Mouse (Mus musculus) heart, embryonic 10.5 days (tissue): ENCODE measurements around the gene Eif5b. TPM values are rescaled to one million over a fixed set of nuclear protein-coding genes. Genes with fewer than 3 reads are reported as not detected.

Experiments used
- DNase-seq: peaks from one replicate; pipeline ENCODE4 v3.0.0-alpha.2; 2017; ENCODE audit warnings: low spot score
- H3K27ac ChIP-seq: fragments of 300-500 bp; sonication (generic); 2 replicates; pipeline ENCODE4 v1.5.1; 2016; ENCODE audit warnings: mild to moderate bottlenecking
- H3K27me3 ChIP-seq: fragments of 300-500 bp; sonication (generic); 2 replicates; pipeline ENCODE4 v1.6.1; 2016; ENCODE audit warnings: mild to moderate bottlenecking; ENCODE audit not compliant: poor library complexity, insufficient read depth, severe bottlenecking
- H3K36me3 ChIP-seq: fragments of 300-500 bp; sonication (generic); 2 replicates; pipeline ENCODE4 v1.6.1; 2016; ENCODE audit warnings: mild to moderate bottlenecking, moderate library complexity
- H3K4me1 ChIP-seq: fragments of 300-500 bp; sonication (generic); 2 replicates; pipeline ENCODE4 v1.6.1; 2016; ENCODE audit warnings: mild to moderate bottlenecking
- H3K4me3 ChIP-seq: fragments of 300-500 bp; sonication (generic); 2 replicates; pipeline ENCODE4 v1.5.1; 2016; ENCODE audit warnings: mild to moderate bottlenecking, moderate library complexity
- H3K9me3 ChIP-seq: fragments of 300-500 bp; sonication (generic); 2 replicates; pipeline ENCODE4 v1.6.1; 2016; ENCODE audit warnings: mild to moderate bottlenecking, moderate library complexity
- WGBS: fragments of 180-500 bp; shearing (Covaris S2); methylation state at CpG from one replicate; pipeline ENCODE4 v1.1.7; 2016; 5-methylcytosine and 5-hydroxymethylcytosine counted together
- polyA plus RNA-seq: library from polyadenylated mRNA; unstranded; fragments of >200 nt; fragmentation: Nextera tagmentation; extraction: Ambion mirVana; gene quantifications from 2 replicates; pipeline ENCODE4 v1.2.1, GENCODE M21; 2016

Gene Eif5b
- polyA plus RNA-seq, 1 experiment from 2014 or later = 29.5 TPM

DNA sequence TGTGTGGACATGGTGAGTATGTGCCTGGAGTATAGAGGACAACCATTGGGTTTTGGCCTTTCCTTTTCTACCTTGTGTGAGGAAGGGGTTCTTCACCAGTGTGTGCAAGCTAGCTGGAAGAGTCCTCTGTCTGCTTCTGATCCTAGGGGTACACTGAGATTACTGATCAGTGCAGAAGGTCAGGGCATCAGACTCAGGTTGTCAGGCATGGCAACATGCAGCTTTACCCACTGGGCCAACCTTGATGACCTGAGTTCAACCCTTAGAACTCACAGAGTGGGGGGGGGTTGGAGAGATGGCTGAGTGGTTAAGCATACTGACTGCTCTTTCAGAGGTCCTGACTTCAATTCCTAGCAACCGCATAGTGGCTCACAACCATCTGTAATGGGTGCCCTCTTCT, 13.5 kb upstream of the Eif5b start:
- no peak for DNase-seq
- Histone ChIP-seq H3K36me3 (peaks cover 37% of the 10 kb centered on the region), H3K9me3 (no peaks in the 10 kb centered on the region), H3K27ac (no peak overlapping the region), H3K4me3 (no peak overlapping the region), H3K4me1 (no peaks in the 10 kb centered on the region), H3K27me3 (no peaks in the 10 kb centered on the region)
- 81% methylated on average over 1 of the region's 1 CpGs for WGBS

DNA sequence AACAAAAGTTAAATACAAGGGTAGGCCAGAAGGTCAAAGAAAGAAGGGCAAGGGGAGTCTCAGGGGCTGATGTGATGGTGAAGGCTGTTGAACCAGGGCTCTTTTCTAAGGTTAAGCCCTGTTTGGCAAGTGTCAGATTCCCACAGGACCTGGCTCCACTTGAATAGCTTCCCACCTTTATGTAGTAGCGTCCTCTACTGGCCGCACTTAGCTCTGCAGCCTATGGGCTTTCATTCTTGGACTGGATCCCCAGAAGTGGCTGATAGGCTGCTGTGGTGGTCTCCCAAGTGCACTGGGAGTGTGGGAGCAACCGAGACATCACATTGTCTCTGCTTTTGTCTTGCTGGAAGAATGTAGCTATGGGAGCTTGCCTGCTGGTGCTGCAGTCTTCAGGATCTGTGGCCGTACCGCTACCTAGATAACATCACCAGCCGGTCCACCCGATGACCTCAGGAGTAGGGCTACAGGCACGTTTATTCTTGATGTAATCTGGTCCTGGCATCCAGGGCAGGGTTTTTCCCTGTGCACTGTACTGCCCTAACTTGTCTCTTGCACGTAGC, 12.0 kb upstream of the Eif5b start:
- Histone ChIP-seq H3K36me3 (peaks cover 52% of the 10 kb centered on the region), H3K4me1 (no peaks in the 10 kb centered on the region), H3K27ac (no peak overlapping the region), H3K27me3 (no peaks in the 10 kb centered on the region), H3K9me3 (no peaks in the 10 kb centered on the region), H3K4me3 (no peak overlapping the region)
- WGBS = 77% methylated on average over 9 of the region's 9 CpGs
- no peak for DNase-seq

DNA sequence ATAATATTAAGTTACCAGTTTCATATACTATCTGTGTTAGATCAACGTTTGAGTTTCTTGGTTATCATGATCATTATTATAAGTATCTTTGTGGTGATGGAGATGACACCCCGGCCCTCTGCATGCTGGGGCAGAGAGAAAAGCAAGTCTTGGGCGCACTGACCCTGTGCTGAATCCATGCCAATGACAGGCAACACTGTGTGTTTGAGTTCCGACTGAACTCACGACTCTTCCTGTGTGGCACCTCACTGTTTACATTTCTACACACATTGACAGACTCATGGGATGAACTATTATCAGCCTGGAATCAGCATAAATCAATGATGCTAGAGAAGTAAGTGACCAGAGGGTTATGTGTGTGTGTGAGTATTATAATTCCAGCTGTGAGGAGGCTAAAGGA, 10.0 kb upstream of the Eif5b start:
- Histone ChIP-seq H3K36me3 (peaks cover 73% of the 10 kb centered on the region), H3K27me3 (no peaks in the 10 kb centered on the region), H3K27ac (no peak overlapping the region), H3K9me3 (no peaks in the 10 kb centered on the region), H3K4me1 (no peaks in the 10 kb centered on the region), H3K4me3 (no peak overlapping the region)
- 91% methylated on average over 5 of the region's 5 CpGs for WGBS
- DNase-seq = no peak

DNA sequence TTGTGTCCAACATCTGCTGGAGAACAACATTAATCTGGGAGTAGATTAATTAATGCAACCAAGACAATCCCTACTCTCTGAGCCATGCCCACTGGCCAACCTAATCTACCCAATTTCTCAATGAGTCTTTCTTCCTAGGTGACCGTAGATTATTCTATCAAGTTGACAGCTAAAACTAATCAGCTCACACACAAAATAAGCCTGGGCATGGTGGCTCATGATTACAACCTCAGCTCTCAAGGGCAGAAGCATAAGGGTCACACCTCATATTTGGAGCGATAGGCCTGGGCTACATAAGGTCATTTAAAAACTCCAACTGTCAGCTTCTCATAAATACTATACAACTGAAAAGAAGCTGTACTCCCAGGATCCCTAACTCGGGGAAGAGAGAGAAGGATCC, 1.6 kb upstream of the Eif5b start:
- H3K9me3 ChIP-seq = no peaks in the 10 kb centered on the region
- H3K36me3 ChIP-seq = peaks cover 44% of the 10 kb centered on the region
- WGBS = 47% methylated on average over 3 of the region's 3 CpGs
- H3K27me3 ChIP-seq = no peaks in the 10 kb centered on the region
- H3K4me1 ChIP-seq = peaks cover 14% of the 10 kb centered on the region
- H3K4me3 ChIP-seq = peak overlapping the region; percentile 99
- H3K27ac ChIP-seq = peak overlapping the region; percentile 96
- DNase-seq = peak; percentile 61

DNA sequence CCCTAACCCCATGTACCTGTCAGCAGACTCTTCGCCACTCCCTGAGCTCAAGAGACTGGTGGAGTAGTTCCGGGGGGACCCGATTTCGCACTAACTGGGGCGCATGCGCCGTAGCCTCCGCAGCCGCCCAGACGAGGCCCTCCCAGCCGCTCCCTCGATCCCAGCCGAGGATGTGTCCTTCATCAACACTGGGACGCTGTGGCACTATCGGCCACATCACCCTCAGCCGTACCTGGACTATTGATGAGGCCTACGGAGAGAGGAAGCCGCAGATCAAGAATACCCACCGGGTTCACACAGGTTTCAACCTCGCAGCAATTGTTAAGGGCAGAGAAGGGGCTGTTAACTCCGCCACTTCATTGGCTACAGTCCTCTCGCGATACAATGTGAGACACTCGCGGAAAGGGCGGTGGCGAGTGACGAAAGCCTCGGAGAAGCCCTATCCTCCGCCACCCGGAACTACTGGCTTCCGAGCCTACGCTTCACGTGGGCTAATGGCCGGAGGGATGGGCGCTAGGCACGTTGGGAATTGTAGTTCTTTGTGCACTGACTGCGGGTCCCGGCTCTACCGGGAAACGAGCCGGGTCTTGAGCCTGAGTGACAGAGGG, 829 bp upstream of the Eif5b start:
- DNase-seq = peak; percentile 99
- peaks cover 37% of the 10 kb centered on the region for H3K36me3 ChIP-seq
- H3K4me1 ChIP-seq = peaks cover 14% of the 10 kb centered on the region
- H3K9me3 ChIP-seq = no peaks in the 10 kb centered on the region
- H3K4me3 ChIP-seq = peak overlapping the region; percentile 99
- no peaks in the 10 kb centered on the region for H3K27me3 ChIP-seq
- under 1% methylated on average over 42 of the region's 42 CpGs for WGBS
- H3K27ac ChIP-seq = peak overlapping the region; percentile 96

DNA sequence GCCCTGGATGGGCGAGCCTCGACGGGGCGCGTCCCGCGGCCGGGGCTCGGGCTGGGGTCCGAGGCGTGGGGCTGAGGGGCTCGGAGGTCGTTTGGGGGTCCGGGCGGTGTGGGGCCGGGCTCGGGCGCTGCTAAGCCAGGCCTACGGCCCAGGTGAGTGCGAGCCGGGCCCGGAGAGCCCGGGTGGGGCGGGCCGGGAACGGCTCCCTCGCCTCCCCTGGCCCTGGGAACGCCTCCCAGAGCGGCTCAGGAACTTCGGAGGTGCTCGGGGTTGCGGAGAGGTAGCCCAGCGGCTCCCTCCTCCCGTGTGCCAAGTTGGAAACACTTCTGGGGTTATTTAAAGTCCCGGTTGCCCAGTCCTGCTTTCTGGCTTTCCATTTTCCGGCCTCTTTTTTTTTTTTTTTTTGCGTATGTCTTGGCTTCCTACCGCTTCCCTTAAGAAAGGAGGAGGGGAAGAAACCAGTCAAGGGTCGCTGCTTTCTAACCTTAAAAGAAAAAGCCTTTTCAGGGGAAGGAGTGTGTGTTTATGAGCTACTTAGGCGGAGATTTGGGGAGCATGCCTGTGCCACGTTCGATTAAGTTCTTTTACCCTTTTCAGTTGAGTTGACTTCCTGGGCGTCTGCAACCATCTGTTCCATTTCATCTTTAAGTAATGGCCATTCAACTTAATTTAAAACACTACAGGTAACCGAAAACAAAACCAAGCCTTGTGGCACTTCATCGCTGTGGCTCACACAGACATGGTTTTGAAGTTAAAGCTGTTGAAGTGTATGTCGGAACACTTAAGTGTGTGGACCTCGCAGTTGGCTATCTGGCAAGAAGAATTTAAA, 775 bp downstream of the Eif5b start:
- Histone ChIP-seq H3K36me3 (peaks cover 21% of the 10 kb centered on the region), H3K27me3 (no peaks in the 10 kb centered on the region), H3K27ac (peak overlapping the region; percentile 96), H3K4me1 (peaks cover 14% of the 10 kb centered on the region), H3K9me3 (no peaks in the 10 kb centered on the region), H3K4me3 (peak overlapping the region; percentile 99)
- no peak for DNase-seq
- 4% methylated on average over 47 of the region's 47 CpGs for WGBS

DNA sequence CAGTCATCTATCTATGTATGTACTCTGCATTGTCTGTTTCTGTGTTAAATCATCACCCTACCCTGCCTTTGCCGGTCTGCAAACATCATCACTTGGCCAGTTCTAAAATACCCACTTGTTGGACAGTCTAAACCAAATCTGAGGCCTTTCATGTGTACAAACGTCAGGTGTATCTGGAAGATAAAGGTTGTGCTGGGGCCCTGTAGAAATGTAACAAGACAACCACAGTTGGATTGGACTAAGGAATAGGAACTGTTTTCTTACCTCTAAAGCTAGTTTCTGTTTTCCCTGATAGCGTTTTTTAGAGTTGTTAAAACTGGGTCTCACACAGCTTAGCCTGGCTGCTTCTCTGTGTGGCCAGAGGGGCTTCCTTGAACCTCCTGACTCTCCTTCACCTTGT, 1.7 kb downstream of the Eif5b start:
- no peak overlapping the region for H3K27ac ChIP-seq
- no peak for DNase-seq
- H3K27me3 ChIP-seq = no peaks in the 10 kb centered on the region
- WGBS = 71% methylated on average over 3 of the region's 3 CpGs
- H3K4me1 ChIP-seq = peaks cover 14% of the 10 kb centered on the region
- peak overlapping the region; percentile 99 for H3K4me3 ChIP-seq
- no peaks in the 10 kb centered on the region for H3K9me3 ChIP-seq
- H3K36me3 ChIP-seq = peaks cover 11% of the 10 kb centered on the region

DNA sequence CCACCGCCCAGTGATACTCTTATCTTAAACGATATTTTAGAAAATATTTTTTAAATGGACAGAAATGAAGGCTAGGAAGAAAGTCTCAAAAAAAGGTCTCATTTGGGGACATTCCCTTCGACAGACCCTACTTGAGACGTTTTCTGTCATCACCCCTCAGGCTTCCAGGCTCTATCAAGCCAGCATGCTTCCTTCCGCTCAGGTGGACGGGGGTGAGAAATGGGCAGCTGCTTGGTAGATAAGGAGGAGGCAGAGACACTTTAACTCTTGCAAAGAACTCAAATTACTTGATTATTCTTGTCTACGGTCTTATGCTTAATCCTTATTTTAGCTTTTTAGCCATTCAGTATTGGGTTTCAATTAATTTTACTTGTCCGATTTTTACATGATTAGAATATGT, 3.0 kb downstream of the Eif5b start:
- H3K36me3 ChIP-seq = no peaks in the 10 kb centered on the region
- H3K27ac ChIP-seq = no peak overlapping the region
- H3K27me3 ChIP-seq = no peaks in the 10 kb centered on the region
- H3K9me3 ChIP-seq = no peaks in the 10 kb centered on the region
- peaks cover 14% of the 10 kb centered on the region for H3K4me1 ChIP-seq
- 71% methylated on average over 8 of the region's 8 CpGs for WGBS
- no peak for DNase-seq
- H3K4me3 ChIP-seq = no peak overlapping the region

DNA sequence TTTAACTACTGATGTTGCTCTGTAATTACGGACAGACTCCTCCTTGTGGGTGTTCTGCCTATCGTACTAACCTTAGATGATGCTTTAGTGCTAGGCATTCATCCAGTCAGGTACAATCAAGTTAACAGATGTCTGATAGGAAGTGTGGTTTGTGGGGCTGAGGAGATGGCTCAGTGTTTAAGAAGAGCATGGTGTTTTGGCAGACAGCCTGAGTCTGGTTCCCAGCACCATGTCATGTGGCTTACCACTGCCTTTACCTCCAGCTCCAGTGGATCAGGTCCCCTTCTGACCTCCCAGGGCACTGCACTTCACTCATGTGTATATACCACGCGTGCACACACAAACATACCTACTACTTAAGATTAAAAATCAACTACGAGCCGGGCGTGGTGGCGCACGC, 4.1 kb downstream of the Eif5b start:
- DNase-seq = no peak
- peaks cover 14% of the 10 kb centered on the region for H3K4me1 ChIP-seq
- H3K4me3 ChIP-seq = no peak overlapping the region
- no peaks in the 10 kb centered on the region for H3K27me3 ChIP-seq
- no peak overlapping the region for H3K27ac ChIP-seq
- no peaks in the 10 kb centered on the region for H3K36me3 ChIP-seq
- no peaks in the 10 kb centered on the region for H3K9me3 ChIP-seq
- WGBS = 92% methylated on average over 9 of the region's 9 CpGs

DNA sequence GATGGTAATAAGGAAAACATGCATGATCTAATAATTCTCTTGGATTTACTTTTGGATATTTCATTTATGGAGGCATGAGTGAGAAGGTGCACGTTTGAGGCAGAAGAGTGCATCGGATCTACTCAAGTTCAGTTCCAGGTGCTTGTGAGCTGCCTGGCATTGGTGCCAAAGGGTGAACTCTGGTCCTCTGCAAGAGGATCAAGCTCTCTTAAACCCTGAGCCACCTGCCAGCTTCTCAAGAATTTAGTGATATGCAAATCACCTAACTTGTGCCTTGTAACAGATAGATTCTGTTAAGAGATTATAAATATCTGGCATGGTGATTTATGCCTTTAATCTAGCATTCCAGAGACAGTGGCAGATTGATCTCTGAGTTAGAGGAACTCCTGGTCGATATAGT, 5.2 kb downstream of the Eif5b start:
- Histone ChIP-seq H3K9me3 (no peaks in the 10 kb centered on the region), H3K27me3 (no peaks in the 10 kb centered on the region), H3K4me1 (peaks cover 14% of the 10 kb centered on the region), H3K27ac (no peak overlapping the region), H3K36me3 (no peaks in the 10 kb centered on the region), H3K4me3 (no peak overlapping the region)
- WGBS = 84% methylated on average over 3 of the region's 3 CpGs
- DNase-seq = no peak

DNA sequence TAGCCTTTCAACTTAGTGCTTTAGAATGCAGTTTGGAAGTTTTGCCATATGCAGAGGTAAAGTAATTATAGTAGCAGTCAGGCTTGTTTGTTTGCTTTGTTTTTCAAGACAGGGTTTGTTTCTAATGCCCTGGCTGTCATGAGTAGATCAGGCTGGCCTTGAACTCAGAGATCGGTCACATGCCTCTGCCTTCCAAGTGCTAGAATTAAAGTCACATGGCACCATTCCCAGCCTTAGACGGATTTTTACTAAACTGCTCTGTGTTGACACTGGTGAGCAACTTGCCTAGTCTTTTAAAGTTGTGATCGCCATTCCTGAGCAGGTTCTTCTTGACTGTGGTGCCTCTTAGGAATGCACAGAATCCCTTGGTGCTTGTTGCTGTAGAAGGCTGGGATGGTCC, 8.9 kb downstream of the Eif5b start:
- Histone ChIP-seq H3K4me1 (0 out of 2 replicates have a peak, but pooled peaks cover 13% of the 10 kb centered on the region), H3K36me3 (no peaks in the 10 kb centered on the region), H3K9me3 (no peaks in the 10 kb centered on the region), H3K27me3 (no peaks in the 10 kb centered on the region), H3K27ac (no peak overlapping the region), H3K4me3 (no peak overlapping the region)
- no peak for DNase-seq
- 74% methylated on average over 3 of the region's 3 CpGs for WGBS

DNA sequence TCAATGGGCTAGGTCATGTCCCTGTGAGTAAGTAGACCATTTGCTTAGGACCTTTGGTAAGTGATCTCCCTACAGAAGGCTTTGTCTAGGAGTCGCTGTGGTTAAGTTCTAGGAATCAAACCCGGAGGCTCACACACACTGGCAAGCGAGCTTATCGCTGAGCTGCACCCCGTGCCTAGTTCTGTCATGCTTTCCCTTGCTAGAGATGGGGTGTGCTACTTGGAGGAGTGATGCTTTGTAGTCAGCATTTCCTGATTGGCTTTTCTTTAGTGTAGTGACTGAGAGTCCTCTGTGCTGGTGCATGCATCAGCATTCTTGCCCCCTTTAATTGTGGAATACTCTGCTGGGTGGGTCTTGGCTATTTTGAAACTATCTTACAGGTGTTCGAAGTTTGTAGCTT, 13.8 kb downstream of the Eif5b start:
- DNase-seq = peak; percentile 92
- H3K27me3 ChIP-seq = no peaks in the 10 kb centered on the region
- no peaks in the 10 kb centered on the region for H3K36me3 ChIP-seq
- no peak overlapping the region for H3K27ac ChIP-seq
- 67% methylated on average over 6 of the region's 6 CpGs for WGBS
- H3K9me3 ChIP-seq = no peaks in the 10 kb centered on the region
- no peak overlapping the region for H3K4me3 ChIP-seq
- 0 out of 2 replicates have a peak, but pooled peaks cover 17% of the 10 kb centered on the region for H3K4me1 ChIP-seq

DNA sequence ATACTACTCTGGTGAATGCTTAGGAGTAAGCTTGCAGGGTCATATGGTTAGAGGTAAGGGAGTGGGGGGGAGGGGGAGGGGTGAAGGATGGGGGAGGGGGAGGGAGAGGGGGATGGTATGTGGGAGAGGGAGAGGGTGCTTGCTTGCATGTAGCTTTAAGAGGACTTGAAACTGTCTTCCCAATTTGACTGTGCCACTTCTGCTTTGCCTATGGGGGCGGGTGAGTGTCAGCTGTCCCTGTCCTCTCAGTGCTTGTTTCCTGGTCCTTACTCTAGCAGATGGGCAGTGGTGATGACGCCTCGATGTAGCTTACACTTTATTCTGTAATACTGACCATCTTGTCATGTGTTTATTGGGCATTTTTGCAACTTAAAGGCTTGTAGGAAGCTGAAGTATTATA, 14.3 kb downstream of the Eif5b start:
- no peak overlapping the region for H3K27ac ChIP-seq
- no peaks in the 10 kb centered on the region for H3K27me3 ChIP-seq
- no peak for DNase-seq
- 82% methylated on average over 3 of the region's 3 CpGs for WGBS
- no peaks in the 10 kb centered on the region for H3K9me3 ChIP-seq
- H3K36me3 ChIP-seq = no peaks in the 10 kb centered on the region
- H3K4me3 ChIP-seq = no peak overlapping the region
- 0 out of 2 replicates have a peak, but pooled peaks cover 14% of the 10 kb centered on the region for H3K4me1 ChIP-seq
